Mouse (Mus musculus) limb, embryonic 14.5 days (tissue): Measurements from ENCODE around the gene Terf2. TPM values are rescaled to one million over a fixed set of nuclear protein-coding genes. Genes with fewer than 3 reads are reported as not detected.

ENCODE experiments used
- ATAC-seq: fragments of 200-750 bp; cut with Nextera tagmentation; 2 replicates; pipeline ENCODE4 v1.8.0; 2017; ENCODE audit warnings: low read depth, moderate number of reproducible peaks, moderate TSS enrichment; ENCODE audit not compliant: low FRiP score
- DNase-seq: peaks from one replicate; pipeline ENCODE4 v3.0.0-alpha.2; 2015; ENCODE audit warnings: low spot score
- H3K27ac ChIP-seq: fragments of 300-500 bp; sonication (generic); replicated peaks from 2 replicates; pipeline ENCODE4 v1.5.1; 2014; ENCODE audit warnings: low read depth, mild to moderate bottlenecking, low read length, moderate library complexity, mixed read lengths
- H3K27me3 ChIP-seq: fragments of 300-500 bp; sonication (generic); 2 replicates; pipeline ENCODE4 v1.6.1; 2014; ENCODE audit warnings: low read length, mixed read lengths; ENCODE audit not compliant: control insufficient read depth, insufficient read depth
- H3K36me3 ChIP-seq: fragments of 300-500 bp; sonication (generic); 2 replicates; pipeline ENCODE4 v1.6.1; 2014; ENCODE audit warnings: mild to moderate bottlenecking, low read length, moderate library complexity, mixed read lengths; ENCODE audit not compliant: control insufficient read depth, insufficient read depth
- H3K4me1 ChIP-seq: fragments of 300-500 bp; sonication (generic); 2 replicates; pipeline ENCODE4 v1.6.1; 2014; ENCODE audit warnings: antibody characterized with exemption, low read length, mixed read lengths; ENCODE audit not compliant: control insufficient read depth, insufficient read depth
- H3K4me2 ChIP-seq: fragments of 300-500 bp; sonication (generic); replicated peaks from 2 replicates; pipeline ENCODE4 v1.6.1; 2014; ENCODE audit warnings: low read depth, mild to moderate bottlenecking, low read length, moderate library complexity; ENCODE audit not compliant: severe bottlenecking
- H3K4me3 ChIP-seq: fragments of 300-500 bp; sonication (generic); replicated peaks from 2 replicates; pipeline ENCODE4 v1.5.1; 2014; ENCODE audit warnings: low read length
- H3K9ac ChIP-seq: fragments of 300-500 bp; sonication (generic); 2 replicates; pipeline ENCODE4 v1.6.1; 2014; ENCODE audit warnings: mild to moderate bottlenecking, low read depth, low read length, moderate library complexity; ENCODE audit not compliant: severe bottlenecking
- H3K9me3 ChIP-seq: fragments of 300-500 bp; sonication (generic); 2 replicates; pipeline ENCODE4 v1.6.1; 2016; ENCODE audit warnings: low read length; ENCODE audit not compliant: control insufficient read depth
- POLR2A ChIP-seq: fragments of 200-500 bp; IDR thresholded peaks from 2 replicates; pipeline ENCODE4 v1.8.0; 2012; ENCODE audit warnings: inconsistent platforms, mild to moderate bottlenecking, moderate library complexity, borderline replicate concordance; ENCODE audit not compliant: insufficient read depth, insufficient read length; ENCODE audit errors: extremely low read depth
- WGBS: fragments of 180-500 bp; shearing (Covaris S2); extraction: QIAGEN DNeasy Blood & Tissue Kit; methylation state at CpG from one replicate; pipeline ENCODE4 v1.1.7; 2014; 5-methylcytosine and 5-hydroxymethylcytosine counted together
- polyA plus RNA-seq, 2 experiments: library from polyadenylated mRNA; depleted of rRNA in 1 of 2; stranded (reverse) in 1 of 2; unstranded in 1 of 2; fragments of >200 nt; fragmentation: Nextera tagmentation in 1 of 2; extraction: Ambion mirVana in 1 of 2; gene quantifications; 2 replicates each; pipeline versions ENCODE4 v1.2.1 to v1.2.3; 2012 to 2014

The Terf2 gene
- polyA plus RNA-seq, 2 experiments, result 15.1 to 39.0 TPM

DNA sequence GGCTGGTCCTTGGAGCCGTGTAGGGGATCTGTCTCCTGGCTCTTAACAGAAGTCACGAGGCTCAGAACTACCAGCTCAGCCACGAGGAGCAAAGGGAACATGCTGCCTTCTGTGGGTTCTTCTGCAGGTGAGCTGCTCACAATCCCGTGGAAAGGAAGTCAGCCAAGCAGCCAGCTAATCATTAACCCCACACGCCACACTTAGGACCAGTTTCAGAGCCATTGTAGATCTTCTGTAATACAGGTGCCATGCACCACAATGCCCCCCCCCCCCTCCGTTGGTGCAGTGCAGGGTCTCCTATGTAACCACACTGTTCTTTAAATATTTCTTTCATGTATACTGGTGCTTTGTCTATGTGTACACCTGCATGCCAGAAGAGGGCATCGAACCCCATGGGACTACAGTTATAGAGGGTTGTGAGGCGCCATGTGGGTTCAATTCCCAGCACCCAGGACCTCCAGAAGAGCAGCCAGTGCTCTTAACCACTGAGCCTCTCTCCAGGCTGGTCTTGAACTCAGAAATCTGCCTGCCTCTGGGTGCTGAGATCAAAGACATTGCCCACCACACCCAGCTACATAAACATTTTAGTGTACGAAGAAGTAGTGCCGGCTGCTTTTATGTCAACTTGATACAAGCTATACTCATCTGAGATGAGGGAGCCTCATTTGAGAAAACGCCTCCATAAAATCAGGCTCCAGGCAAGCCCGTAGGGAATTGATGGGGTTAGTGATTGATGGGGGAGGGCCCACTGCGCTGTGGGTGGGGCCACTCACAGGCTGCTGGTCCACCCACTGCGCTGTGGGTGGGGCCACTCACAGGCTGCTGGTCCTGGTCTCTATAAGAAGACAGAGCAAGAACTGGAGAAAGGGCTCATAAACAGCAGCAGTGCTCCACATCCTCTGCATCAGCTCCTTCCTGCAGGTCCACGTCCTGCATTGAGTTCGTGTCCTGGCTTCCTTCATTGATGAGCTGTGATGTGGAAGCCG, 30.5 kb downstream of the Terf2 start, which contains the start of gene Tmed6:
TSS of gene Tmed6 (minus strand) at position 134 of the 986 bp plus-strand sequence.
- no peak for TF ChIP-seq POLR2A
- no peak within 1 kb of the TSS for H3K27ac ChIP-seq
- peaks cover 23% of the 10 kb centered on the region for H3K36me3 ChIP-seq
- no peak within 1 kb of the TSS for H3K9ac ChIP-seq
- WGBS, result 55% methylated on average over 17 of the region's 17 CpGs
- DNase-seq (no peak), ATAC-seq (no peak)
- no peak within 1 kb of the TSS for H3K4me3 ChIP-seq
- H3K27me3 ChIP-seq, result no peaks in the 10 kb centered on the region
- H3K9me3 ChIP-seq, result no peaks in the 10 kb centered on the region
- H3K4me1 ChIP-seq, result no peaks in the 10 kb centered on the region
- H3K4me2 ChIP-seq, result no peak within 1 kb of the TSS

DNA sequence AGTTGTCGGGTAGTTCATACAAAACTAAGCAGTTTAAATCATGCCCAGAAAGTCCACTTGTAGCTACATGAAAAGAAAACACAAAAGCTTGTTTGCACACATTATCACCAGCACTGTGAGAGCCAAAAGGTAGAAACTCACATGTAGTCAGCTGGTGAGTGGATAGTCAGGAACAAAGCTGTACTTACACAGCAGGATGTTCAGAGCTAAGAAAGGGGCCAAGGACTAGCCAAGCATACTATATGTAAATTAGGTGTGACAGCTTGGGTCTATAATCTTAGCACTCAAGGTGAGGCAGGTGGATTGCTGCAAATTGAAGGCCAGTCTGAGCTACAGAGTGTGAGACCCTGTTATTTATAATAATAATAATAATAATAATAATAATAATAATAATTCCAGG, 33.7 kb downstream of the Terf2 start:
- no peak for TF ChIP-seq POLR2A
- H3K9ac ChIP-seq, result no peak overlapping the region
- peaks cover 16% of the 10 kb centered on the region for H3K36me3 ChIP-seq
- peaks cover 4% of the 10 kb centered on the region for H3K4me1 ChIP-seq
- H3K9me3 ChIP-seq, result no peaks in the 10 kb centered on the region
- WGBS, result 90% methylated on average over 1 of the region's 1 CpGs
- H3K27ac ChIP-seq, result no peak overlapping the region
- no peak overlapping the region for H3K4me2 ChIP-seq
- no peak for ATAC-seq
- no peak overlapping the region for H3K4me3 ChIP-seq
- no peaks in the 10 kb centered on the region for H3K27me3 ChIP-seq
- DNase-seq, result no peak

DNA sequence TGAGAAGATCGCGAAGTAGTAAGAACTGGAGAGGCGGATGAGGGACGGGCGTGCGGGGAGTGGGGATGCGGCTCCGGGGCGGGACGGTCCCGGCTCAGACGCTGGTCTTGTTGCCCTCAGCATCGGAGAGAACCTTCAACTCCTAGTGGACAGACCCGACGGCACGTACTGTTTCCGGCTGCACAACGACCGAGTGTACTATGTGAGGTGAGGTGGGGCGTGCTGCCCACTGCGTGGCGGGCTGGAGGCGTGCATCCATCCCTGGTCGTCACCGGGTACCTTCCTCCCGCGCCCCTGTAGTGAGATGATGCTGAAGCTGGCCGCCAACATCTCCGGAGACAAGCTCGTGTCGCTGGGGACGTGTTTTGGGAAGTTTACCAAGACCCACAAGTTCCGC, 39.4 kb downstream of the Terf2 start:
- Histone ChIP-seq H3K4me1 (peaks cover 18% of the 10 kb centered on the region), H3K9me3 (no peaks in the 10 kb centered on the region), H3K4me2 (peak overlapping the region; percentile 86), H3K9ac (peak overlapping the region; percentile 84), H3K36me3 (peaks cover 37% of the 10 kb centered on the region), H3K27ac (peak overlapping the region; percentile 43), H3K4me3 (peak overlapping the region; percentile 98), H3K27me3 (no peaks in the 10 kb centered on the region)
- ATAC-seq, result 0 out of 2 replicates have a peak, but pooled peaks have one; percentile 23
- WGBS, result under 1% methylated on average over 33 of the region's 33 CpGs
- 0 out of 2 replicates have a peak, but pooled peaks have one; percentile 26 for TF ChIP-seq POLR2A
- no peak for DNase-seq

DNA sequence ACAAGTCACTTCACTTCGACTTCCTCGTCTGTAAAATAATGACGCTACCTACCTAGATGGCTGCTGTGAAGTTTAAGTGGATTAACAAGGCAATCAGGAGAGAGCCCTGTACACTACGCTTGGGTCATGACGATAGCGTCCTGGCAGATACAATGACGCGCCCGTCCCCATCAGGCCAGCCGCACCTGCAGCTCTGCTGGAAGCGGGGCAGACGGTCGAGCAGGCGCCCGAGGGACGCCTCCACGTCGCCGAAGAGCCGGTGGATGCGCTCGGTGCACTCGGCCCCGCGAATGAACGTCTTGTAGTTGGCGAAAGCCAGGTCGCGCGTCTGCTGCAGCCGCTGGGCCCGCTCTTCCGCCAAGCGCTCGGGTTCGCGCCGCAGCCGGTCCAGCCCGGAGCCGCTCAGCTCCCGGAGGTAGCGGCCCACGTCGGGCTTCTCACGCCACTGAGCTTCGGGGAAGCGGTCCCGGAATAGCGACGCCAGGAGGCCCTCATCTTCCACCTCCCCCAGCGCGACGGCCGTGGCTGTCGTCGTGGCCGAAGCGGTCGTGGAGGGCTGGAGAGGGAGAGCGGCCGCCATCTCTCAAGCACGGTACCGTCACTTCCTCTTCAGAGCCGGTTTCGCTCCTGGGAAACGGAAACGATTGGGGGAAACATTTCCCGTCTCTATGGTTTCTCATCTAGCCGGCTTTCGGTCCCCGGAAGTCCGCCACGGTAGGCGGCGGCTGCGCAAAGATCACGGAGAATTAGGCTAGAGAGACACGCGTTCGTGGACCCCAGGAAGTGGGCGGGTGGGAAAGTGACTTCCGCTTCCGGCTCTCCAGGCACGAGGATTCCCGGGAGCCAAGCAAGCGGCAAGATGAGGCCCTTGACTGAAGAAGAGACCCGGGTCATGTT, 40.0 kb downstream of the Terf2 start, which contains the start of the genes Cog8 and Nip7:
TSS of gene Cog8 (minus strand) at position 614 of the 897 bp plus-strand sequence.
TSS of gene Nip7 (plus strand) at position 802 of the 897 bp plus-strand sequence.
- H3K27ac ChIP-seq, result peak within 1 kb of the TSS; percentile 61
- WGBS, result under 1% methylated on average over 81 of the region's 88 CpGs
- TF ChIP-seq POLR2A, result peak; percentile 53; the same call in 1 of the 2 replicates
- H3K9ac ChIP-seq, result peak within 1 kb of the TSS; percentile 84
- H3K27me3 ChIP-seq, result no peaks in the 10 kb centered on the region
- H3K36me3 ChIP-seq, result peaks cover 43% of the 10 kb centered on the region
- peak within 1 kb of the TSS; percentile 86 for H3K4me2 ChIP-seq
- peak within 1 kb of the TSS; percentile 98 for H3K4me3 ChIP-seq
- peak; percentile 96 for ATAC-seq
- H3K9me3 ChIP-seq, result no peaks in the 10 kb centered on the region
- DNase-seq, result peak; percentile 97
- H3K4me1 ChIP-seq, result peaks cover 18% of the 10 kb centered on the region

DNA sequence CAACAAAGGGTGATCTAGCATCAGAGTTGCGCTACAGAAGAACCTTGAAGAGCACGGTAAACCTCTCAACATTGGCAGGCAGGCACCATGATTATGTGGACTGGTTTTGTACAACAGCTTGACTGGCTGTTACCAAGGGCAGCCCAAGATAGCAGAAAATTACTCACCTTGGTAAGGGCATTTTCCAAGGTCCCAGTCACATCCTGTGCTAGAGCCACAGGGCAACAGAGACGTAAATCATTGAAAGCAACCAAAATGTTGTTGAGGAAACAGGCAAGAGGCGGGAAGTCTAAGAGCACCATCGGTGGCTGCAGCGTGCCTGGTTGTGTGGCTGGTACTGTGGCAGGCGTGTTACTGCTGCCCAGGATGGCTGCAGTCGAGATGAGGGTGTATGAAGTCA, 44.3 kb downstream of the Terf2 start:
- 98% methylated on average over 8 of the region's 8 CpGs for WGBS
- peaks cover 50% of the 10 kb centered on the region for H3K36me3 ChIP-seq

More for the DNA sequence above, 44.3 kb downstream of the Terf2 start:
- Histone ChIP-seq H3K9ac (no peak overlapping the region), H3K4me1 (peaks cover 20% of the 10 kb centered on the region), H3K4me3 (no peak overlapping the region), H3K27me3 (no peaks in the 10 kb centered on the region), H3K27ac (no peak overlapping the region), H3K9me3 (no peaks in the 10 kb centered on the region; the same call in 1 of the 2 replicates), H3K4me2 (no peak overlapping the region)
- TF ChIP-seq POLR2A, result no peak
- no peak for DNase-seq
- no peak for ATAC-seq
